Mouse (Mus musculus) urinary bladder, postnatal 25 days (tissue): ENCODE results near the gene Hist2h2aa2.
A peak's percentile ranks its signal among the peaks of the same experiment; 100 is the strongest.

ENCODE experiments used
- DNase-seq: peaks from one replicate; pipeline ENCODE4 v3.0.0; 2022; ENCODE audit warnings: low spot score

The Hist2h2aa2 gene

GRCm38 (mm10) chr3:96197129-96197749, 42.8 kb downstream of the Hist2h2aa2 start:
- DNase-seq = peak; percentile 72

DNA sequence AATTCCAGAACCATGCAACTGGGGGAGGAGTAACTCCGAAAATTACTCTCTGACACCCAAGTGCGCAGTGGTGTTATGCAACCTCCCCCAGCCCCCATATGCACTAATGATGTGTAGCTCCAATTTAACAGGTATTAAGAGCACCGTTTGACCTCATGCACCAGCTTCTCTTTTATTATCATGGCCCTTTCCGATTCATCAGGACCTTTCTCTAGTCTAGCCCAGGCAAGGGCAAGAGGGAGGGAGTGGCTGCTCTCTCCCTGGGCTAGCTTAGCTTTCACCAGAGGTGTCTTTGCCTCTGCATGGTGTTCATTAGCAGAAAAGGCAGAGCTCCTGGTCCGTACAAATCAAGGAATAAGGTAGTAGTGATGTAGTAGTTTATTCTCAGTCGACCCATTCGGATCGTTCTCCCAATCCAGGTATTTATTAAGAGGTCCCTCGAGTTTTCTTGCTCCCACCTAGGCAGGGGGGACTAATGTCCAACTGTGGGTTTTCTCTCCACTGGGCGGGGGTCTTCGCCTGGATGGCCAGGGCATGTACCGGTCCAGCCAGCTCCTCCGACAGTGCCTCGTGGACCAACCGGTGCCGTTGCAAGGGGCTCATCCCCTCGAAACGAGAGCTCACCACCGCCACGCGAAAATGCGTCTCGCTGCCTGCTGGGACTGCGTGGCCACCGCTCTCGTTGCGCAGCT, 43.5 kb downstream of the Hist2h2aa2 start:
- DNase-seq = no peak

DNA sequence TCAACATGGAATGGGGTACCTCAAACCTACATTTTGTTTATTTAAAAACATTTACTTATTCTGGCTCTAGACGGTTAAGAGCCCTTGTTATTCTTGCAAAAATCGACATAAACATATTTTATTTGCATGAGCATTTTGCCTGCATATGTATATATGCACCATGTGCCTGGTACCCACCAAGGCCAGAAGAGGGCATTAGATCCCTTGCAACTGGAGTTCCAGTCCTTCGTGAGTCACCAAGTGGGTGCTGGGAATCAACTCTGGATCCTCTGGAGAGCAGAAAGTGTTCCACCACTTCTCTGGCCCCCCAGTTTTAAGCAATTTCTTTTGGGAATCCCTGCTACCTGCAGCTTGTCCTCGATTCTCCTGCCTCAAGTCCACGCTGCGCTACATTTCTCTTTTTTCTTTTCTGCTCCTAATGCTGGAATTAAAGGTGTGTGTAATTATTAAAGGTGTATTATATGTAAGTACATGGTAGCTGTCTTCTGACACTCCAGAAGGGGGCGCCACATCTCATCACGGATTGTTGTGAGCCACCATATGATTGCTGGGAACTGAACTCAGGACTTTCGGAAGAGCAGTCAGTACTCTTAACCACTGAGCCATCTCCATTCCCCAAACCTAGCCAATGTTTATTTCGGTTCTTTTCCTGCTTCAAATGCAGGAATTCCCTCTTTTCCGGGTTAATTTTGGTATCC, 44.3 kb downstream of the Hist2h2aa2 start:
- no peak for DNase-seq

- DNase-seq = no peak
These were observed 45.1 kb downstream of the Hist2h2aa2 start for GRCm38 (mm10) chr3:96194966-96195365.

- no peak for DNase-seq
These were observed 47.1 kb downstream of the Hist2h2aa2 start for GRCm38 (mm10) chr3:96192977-96193376.
